Mouse (Mus musculus): Measurements from ENCODE around the gene Dyrk3. TPM values are rescaled to one million over a fixed set of nuclear protein-coding genes. Genes with fewer than 3 reads are reported as not detected.
A peak's percentile ranks its signal among the peaks of the same experiment; 100 is the strongest.

Gene Dyrk3
- polyA plus RNA-seq, 1 experiment: 4.5 TPM

DNA sequence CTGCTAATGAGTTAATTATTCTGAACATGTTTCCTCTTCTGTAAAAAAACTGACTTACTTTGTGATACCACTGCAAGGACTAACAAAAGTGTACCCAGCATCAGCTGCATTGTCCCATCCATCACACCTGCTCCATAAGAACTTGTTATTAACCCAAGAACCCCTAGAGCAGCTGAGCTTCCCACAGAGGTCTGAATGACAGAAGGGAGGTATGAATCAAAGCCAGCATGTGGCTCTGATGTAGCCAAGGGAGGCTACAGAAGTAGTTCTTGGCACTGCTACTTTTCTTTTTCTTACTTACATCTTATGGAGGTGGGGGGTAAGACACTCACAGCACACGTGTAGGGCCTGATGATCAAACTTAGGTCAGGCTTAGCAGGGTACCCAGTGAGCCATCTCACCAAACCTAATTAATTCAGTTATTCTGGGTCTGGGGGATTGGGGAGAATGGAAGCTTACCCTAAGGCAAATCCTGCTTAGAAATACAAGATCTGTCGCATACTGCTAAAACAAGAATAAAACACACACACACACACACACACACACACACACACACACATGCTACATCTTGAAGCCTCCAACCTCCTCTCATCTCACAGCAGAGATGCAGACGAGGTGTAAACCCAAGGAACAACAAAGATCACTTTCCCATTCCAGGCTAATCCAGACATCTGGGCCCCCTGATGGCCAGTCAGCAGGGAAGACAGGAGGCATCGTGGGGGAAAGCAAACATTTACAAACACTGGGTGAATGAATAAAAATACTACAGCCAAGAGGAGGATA lies 52.0 kb downstream of the Dyrk3 start:
- TF ChIP-seq POLR2A (IDR thresholded peaks at IDR 0.05; ENCODE audit: low read depth, low read length) (no peak), CTCF (IDR thresholded peaks at IDR 0.05; ENCODE audit: borderline replicate concordance, insufficient read depth, low read length) (no peak)
- H3K27ac ChIP-seq (ENCODE audit: insufficient read depth, low read length): no peak overlapping the region
- no peak overlapping the region for H3K4me3 ChIP-seq (ENCODE audit: insufficient read depth, low read length)
- peaks cover 59% of the 10 kb centered on the region for H3K4me1 ChIP-seq (ENCODE audit: control insufficient read depth, insufficient read depth, low read length)

DNA sequence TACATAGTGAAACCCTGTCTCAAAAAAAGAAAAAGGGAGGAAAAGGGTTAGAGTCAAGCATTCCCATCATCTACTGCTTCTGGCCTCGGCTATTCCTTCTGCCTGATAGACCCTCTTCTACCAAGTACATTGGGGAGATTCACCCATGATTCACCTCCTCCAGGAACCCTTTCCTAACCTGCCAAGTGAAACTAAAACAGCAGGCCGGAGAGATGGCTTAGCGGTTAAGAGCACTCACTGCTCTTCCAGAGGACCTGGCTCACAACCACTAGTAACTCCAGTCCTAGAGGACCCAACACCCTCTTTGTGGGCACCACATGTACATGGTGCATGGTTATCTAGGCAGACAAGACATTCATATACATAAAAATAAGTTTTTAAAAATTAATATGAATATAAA lies 52.9 kb downstream of the Dyrk3 start:
- TF ChIP-seq POLR2A (IDR thresholded peaks at IDR 0.05; ENCODE audit: low read depth, low read length): no peak
- no peak for TF ChIP-seq CTCF (IDR thresholded peaks at IDR 0.05; ENCODE audit: borderline replicate concordance, insufficient read depth, low read length)
- Histone ChIP-seq H3K27ac (ENCODE audit: insufficient read depth, low read length) (0 out of 2 replicates have a peak overlapping the region, but pooled peaks have one; percentile 9), H3K4me1 (ENCODE audit: control insufficient read depth, insufficient read depth, low read length) (peaks cover 57% of the 10 kb centered on the region), H3K4me3 (ENCODE audit: insufficient read depth, low read length) (no peak overlapping the region)

DNA sequence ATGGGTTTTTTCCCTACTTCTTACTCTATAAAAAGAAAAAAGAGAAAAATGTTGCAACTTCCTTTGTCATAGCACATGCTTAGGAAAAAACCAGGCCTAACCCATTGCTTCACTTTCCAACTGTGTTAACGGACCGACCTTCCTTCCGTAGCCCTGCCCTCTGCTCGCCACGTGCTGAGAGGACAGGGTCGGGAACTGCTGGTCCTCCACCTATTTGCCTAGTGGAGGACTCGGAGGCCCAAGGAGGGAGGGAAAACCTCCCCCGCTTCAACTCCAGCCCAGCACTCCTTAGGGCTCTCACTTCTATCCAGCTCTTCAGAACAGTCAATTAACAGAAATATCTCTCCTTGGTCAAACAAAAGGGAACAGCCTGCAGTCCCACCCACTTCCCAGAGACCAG lies 53.9 kb downstream of the Dyrk3 start:
- Histone ChIP-seq H3K4me1 (ENCODE audit: control insufficient read depth, insufficient read depth, low read length) (peaks cover 52% of the 10 kb centered on the region), H3K27ac (ENCODE audit: insufficient read depth, low read length) (peak overlapping the region; percentile 97), H3K4me3 (ENCODE audit: insufficient read depth, low read length) (no peak overlapping the region)
- no peak for TF ChIP-seq POLR2A (IDR thresholded peaks at IDR 0.05; ENCODE audit: low read depth, low read length)
- TF ChIP-seq CTCF (IDR thresholded peaks at IDR 0.05; ENCODE audit: borderline replicate concordance, insufficient read depth, low read length): no peak

DNA sequence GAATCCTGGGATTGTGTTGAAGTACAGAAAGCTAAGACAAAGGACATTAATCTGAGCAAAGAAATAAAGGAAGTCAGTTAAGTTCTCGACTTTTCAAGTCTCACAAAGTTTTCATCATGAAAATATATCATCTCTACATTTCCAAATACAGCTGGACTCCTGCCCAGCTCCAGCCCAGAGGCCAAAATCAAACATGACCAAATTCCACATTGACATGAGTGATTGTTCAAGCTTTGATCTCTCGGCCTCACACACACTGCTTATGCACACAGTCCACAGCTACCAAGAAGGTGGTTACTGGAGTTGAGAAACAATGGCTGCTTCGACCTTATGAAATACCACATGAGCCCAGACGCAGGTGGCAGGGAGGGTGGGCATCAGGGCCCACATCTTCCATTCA lies 54.5 kb downstream of the Dyrk3 start:
- Histone ChIP-seq H3K4me1 (ENCODE audit: control insufficient read depth, insufficient read depth, low read length) (peaks cover 55% of the 10 kb centered on the region), H3K27ac (ENCODE audit: insufficient read depth, low read length) (peak overlapping the region; percentile 97), H3K4me3 (ENCODE audit: insufficient read depth, low read length) (no peak overlapping the region)
- TF ChIP-seq POLR2A (IDR thresholded peaks at IDR 0.05; ENCODE audit: low read depth, low read length): no peak
- no peak for TF ChIP-seq CTCF (IDR thresholded peaks at IDR 0.05; ENCODE audit: borderline replicate concordance, insufficient read depth, low read length)

DNA sequence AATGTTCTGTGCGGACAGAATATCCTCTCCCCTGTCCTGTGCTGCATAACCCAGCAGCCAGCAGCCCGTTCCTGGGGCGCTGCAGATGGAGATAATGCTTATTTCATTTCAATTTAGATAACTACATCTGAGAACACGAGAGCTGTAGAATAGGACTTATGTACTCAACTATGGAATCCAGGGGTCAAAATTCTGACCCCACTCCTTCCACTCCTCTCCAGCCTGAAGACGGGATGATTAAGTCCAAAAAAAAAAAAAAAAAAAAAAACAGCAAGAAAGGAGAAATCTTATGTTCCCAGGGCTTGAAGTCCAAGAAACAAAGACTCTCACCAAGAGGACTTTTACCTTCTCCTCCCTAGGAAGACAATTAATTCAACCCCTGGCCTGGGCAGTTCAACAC lies 55.0 kb downstream of the Dyrk3 start:
- TF ChIP-seq POLR2A (IDR thresholded peaks at IDR 0.05; ENCODE audit: low read depth, low read length) (no peak), CTCF (IDR thresholded peaks at IDR 0.05; ENCODE audit: borderline replicate concordance, insufficient read depth, low read length) (no peak)
- H3K27ac ChIP-seq (ENCODE audit: insufficient read depth, low read length): peak overlapping the region; percentile 97
- no peak overlapping the region for H3K4me3 ChIP-seq (ENCODE audit: insufficient read depth, low read length)
- H3K4me1 ChIP-seq (ENCODE audit: control insufficient read depth, insufficient read depth, low read length): peaks cover 56% of the 10 kb centered on the region

DNA sequence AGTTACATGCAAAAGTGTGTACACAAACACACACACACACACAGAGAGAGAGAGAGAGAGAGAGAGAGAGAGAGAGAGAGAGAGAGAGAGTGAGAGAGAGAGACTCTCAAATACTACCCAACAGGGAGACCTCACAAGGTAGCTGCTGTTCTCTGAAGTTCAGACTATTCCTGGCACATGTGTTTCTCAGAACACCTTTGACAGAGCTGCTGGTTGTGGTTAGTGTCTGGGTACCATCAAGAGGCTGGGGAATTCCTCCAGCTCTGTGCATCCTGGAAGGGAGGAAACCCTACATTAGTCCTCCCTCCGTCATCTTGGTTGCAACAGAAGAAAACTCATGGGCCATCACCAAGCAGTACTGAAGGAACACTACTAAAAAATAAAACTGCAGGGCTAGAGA lies 57.5 kb downstream of the Dyrk3 start:
- no peak for TF ChIP-seq POLR2A (IDR thresholded peaks at IDR 0.05; ENCODE audit: low read depth, low read length)
- TF ChIP-seq CTCF (IDR thresholded peaks at IDR 0.05; ENCODE audit: borderline replicate concordance, insufficient read depth, low read length): no peak
- Histone ChIP-seq H3K4me3 (ENCODE audit: insufficient read depth, low read length) (no peak overlapping the region), H3K4me1 (ENCODE audit: control insufficient read depth, insufficient read depth, low read length) (peaks cover 48% of the 10 kb centered on the region), H3K27ac (ENCODE audit: insufficient read depth, low read length) (no peak overlapping the region)

DNA sequence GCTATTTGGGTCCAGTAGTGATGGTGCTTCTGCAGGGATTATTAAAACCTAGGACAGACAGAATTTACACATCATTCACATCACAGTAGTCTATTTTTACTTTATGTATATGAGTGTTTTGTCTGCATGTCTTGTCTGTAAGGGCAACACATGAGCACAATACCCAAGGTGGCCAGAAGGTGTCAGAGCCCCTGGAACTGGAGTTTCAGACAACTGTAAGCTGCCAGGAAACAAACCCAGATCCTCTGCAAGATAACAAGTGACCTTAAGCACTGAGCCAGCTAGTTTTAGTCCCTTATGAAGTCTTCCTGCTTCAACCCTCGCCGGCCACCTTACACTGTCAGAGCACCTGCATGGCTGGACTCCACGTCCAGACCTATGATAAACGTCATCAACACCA lies 58.4 kb downstream of the Dyrk3 start:
- no peak overlapping the region for H3K4me3 ChIP-seq (ENCODE audit: insufficient read depth, low read length)
- peaks cover 50% of the 10 kb centered on the region for H3K4me1 ChIP-seq (ENCODE audit: control insufficient read depth, insufficient read depth, low read length)
- H3K27ac ChIP-seq (ENCODE audit: insufficient read depth, low read length): no peak overlapping the region
- TF ChIP-seq CTCF (IDR thresholded peaks at IDR 0.05; ENCODE audit: borderline replicate concordance, insufficient read depth, low read length) (no peak), POLR2A (IDR thresholded peaks at IDR 0.05; ENCODE audit: low read depth, low read length) (no peak)

DNA sequence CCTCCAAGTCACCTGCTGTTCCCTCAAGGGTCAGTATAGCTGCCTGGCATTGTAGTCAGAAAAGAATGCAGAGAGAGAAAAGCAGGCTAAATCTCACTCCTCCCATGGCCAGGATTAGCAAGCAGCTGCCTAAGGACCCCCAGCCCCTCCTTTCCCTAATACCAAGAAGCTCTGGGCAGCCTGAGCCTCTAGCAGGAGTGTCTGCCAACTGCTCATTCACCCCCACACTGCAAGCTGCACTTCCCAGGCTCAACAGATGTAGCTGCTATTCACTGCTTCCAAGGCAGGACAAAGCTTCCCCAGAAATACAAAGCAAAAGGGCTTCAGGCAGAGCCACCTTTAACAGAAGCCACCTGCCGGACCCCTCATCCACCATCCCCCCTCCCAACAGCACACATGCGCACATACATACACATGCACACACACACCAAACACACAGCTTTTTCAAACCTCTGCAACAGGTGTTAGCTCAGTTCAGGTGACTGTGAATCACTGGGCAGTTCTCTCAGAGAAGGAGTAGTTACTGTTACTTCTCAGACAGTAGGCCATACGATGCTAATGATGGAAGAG lies 59.3 kb downstream of the Dyrk3 start:
- Histone ChIP-seq H3K27ac (ENCODE audit: insufficient read depth, low read length) (no peak overlapping the region), H3K4me3 (ENCODE audit: insufficient read depth, low read length) (no peak overlapping the region), H3K4me1 (ENCODE audit: control insufficient read depth, insufficient read depth, low read length) (peaks cover 51% of the 10 kb centered on the region)
- no peak for TF ChIP-seq CTCF (IDR thresholded peaks at IDR 0.05; ENCODE audit: borderline replicate concordance, insufficient read depth, low read length)
- TF ChIP-seq POLR2A (IDR thresholded peaks at IDR 0.05; ENCODE audit: low read depth, low read length): no peak

Other genes with a start within 250 kb of the Dyrk3 start
- gene Il20, start 226.9 kb downstream of the Dyrk3 start, polyA plus RNA-seq (2011; ENCODE audit: insufficient read length, low read depth, missing spikeins): not detected in 2 replicates
- gene Il19, start 198.2 kb downstream of the Dyrk3 start, polyA plus RNA-seq (2011; ENCODE audit: insufficient read length, low read depth, missing spikeins): not detected in 2 replicates
- not detected in 2 replicates for gene Il10, start 118.5 kb downstream of the Dyrk3 start, polyA plus RNA-seq (2011; ENCODE audit: insufficient read length, low read depth, missing spikeins)
- gene Mapkapk2, start 40.5 kb downstream of the Dyrk3 start, polyA plus RNA-seq (2011; ENCODE audit: insufficient read length, low read depth, missing spikeins): 111 and 124 TPM in 2 replicates
- 46.7 and 46.9 TPM in 2 replicates for gene Eif2d, start 14.8 kb upstream of the Dyrk3 start, polyA plus RNA-seq (2011; ENCODE audit: insufficient read length, low read depth, missing spikeins)
- gene Rassf5, start 106.9 kb upstream of the Dyrk3 start, polyA plus RNA-seq (2011; ENCODE audit: insufficient read length, low read depth, missing spikeins): 11.6 and 15.7 TPM in 2 replicates
- 14.6 and 16.2 TPM in 2 replicates for gene Ikbke, start 141.3 kb upstream of the Dyrk3 start, polyA plus RNA-seq (2011; ENCODE audit: insufficient read length, low read depth, missing spikeins)